Mouse (Mus musculus) liver, postnatal 0 days (tissue): ENCODE measurements at regions not wholly inside any gene's neighbourhood (a gene's known extent, or its start where the extent isn't known, plus 50 kb on each side); places are given as distances from the start of the nearest gene placed in this dataset.

Experiments
- ATAC-seq: fragments of 200-750 bp; cut with Nextera tagmentation; 2 replicates; pipeline ENCODE4 v1.8.0; 2017; ENCODE audit warnings: mild to moderate bottlenecking, moderate library complexity
- DNase-seq: peaks from one replicate; pipeline ENCODE4 v3.0.0-alpha.2; 2016
- H3K27ac ChIP-seq: fragments of 300-500 bp; sonication (generic); 2 replicates; pipeline ENCODE4 v1.5.1; 2014; ENCODE audit warnings: antibody characterized with exemption, moderate library complexity, mild to moderate bottlenecking, low read depth
- H3K27me3 ChIP-seq: fragments of 300-500 bp; sonication (generic); 2 replicates; pipeline ENCODE4 v1.6.1; 2014; ENCODE audit warnings: low read length, control low read depth, mixed read lengths; ENCODE audit not compliant: insufficient read depth
- H3K36me3 ChIP-seq: fragments of 300-500 bp; sonication (generic); replicated peaks from 2 replicates; pipeline ENCODE4 v1.6.1; 2014; ENCODE audit warnings: mild to moderate bottlenecking, control low read depth, low read length, moderate library complexity, mixed read lengths; ENCODE audit not compliant: insufficient read depth
- H3K4me1 ChIP-seq: fragments of 300-500 bp; sonication (generic); 2 replicates; pipeline ENCODE4 v1.6.1; 2014; ENCODE audit warnings: antibody characterized with exemption, mild to moderate bottlenecking, control low read depth; ENCODE audit not compliant: insufficient read depth
- H3K4me2 ChIP-seq: fragments of 300-500 bp; sonication (generic); 2 replicates; pipeline ENCODE4 v1.6.1; 2014; ENCODE audit warnings: low read depth, mild to moderate bottlenecking, low read length, moderate library complexity, mixed read lengths
- H3K4me3 ChIP-seq: fragments of 300-500 bp; sonication (generic); 2 replicates; pipeline ENCODE4 v1.5.1; 2014; ENCODE audit warnings: low read depth, low read length
- H3K9ac ChIP-seq: fragments of 300-500 bp; sonication (generic); replicated peaks from 2 replicates; pipeline ENCODE4 v1.6.1; 2014; ENCODE audit warnings: mild to moderate bottlenecking, moderate library complexity
- H3K9me3 ChIP-seq: fragments of 300-500 bp; sonication (generic); 2 replicates; pipeline ENCODE4 v1.6.1; 2016; ENCODE audit warnings: mild to moderate bottlenecking, control low read depth, low read length, mixed read lengths
- CTCF ChIP-seq: sonication (generic); IDR thresholded peaks from 2 replicates; pipeline ENCODE4 v1.5.1; 2016; ENCODE audit warnings: antibody characterized with exemption, low read depth
- EP300 ChIP-seq: IDR thresholded peaks from 2 replicates; pipeline ENCODE4 v1.6.1; 2016; ENCODE audit warnings: antibody characterized with exemption, low read depth, mild to moderate bottlenecking
- WGBS: fragments of 180-500 bp; shearing (Covaris S2); extraction: QIAGEN DNeasy Blood & Tissue Kit; methylation state at CpG from one replicate; pipeline ENCODE4 v1.1.7; 2014; ENCODE audit not compliant: insufficient replicate concordance; 5-methylcytosine and 5-hydroxymethylcytosine counted together

GRCm38 (mm10) chr5:74867113-74867785 lies 164.5 kb upstream of the Lnx1 start:
- WGBS = 89% methylated on average over 11 of the region's 11 CpGs
- DNase-seq = no peak
- H3K27me3 ChIP-seq = 0 out of 2 replicates have a peak, but pooled peaks cover 3% of the 10 kb centered on the region
- no peaks in the 10 kb centered on the region for H3K9me3 ChIP-seq
- no peak overlapping the region for H3K4me2 ChIP-seq
- ATAC-seq = no peak
- no peak overlapping the region for H3K9ac ChIP-seq
- H3K27ac ChIP-seq = no peak overlapping the region
- no peaks in the 10 kb centered on the region for H3K36me3 ChIP-seq
- no peaks in the 10 kb centered on the region for H3K4me1 ChIP-seq
- no peak overlapping the region for H3K4me3 ChIP-seq
- TF ChIP-seq CTCF (no peak), EP300 (no peak)

GRCm38 (mm10) chr5:74866697-74867096 lies 164.0 kb upstream of the Lnx1 start:
- WGBS = 24% methylated on average over 7 of the region's 7 CpGs
- Histone ChIP-seq H3K4me3 (no peak overlapping the region), H3K36me3 (no peaks in the 10 kb centered on the region), H3K4me1 (no peaks in the 10 kb centered on the region), H3K27me3 (0 out of 2 replicates have a peak, but pooled peaks cover 3% of the 10 kb centered on the region), H3K4me2 (no peak overlapping the region), H3K9ac (no peak overlapping the region), H3K9me3 (no peaks in the 10 kb centered on the region), H3K27ac (no peak overlapping the region)
- no peak for DNase-seq
- TF ChIP-seq CTCF = no peak
- no peak for ATAC-seq

- ATAC-seq (no peak), DNase-seq (no peak)
- 83% methylated on average over 9 of the region's 9 CpGs for WGBS
- no peak overlapping the region for H3K27ac ChIP-seq
- TF ChIP-seq EP300 (no peak), CTCF (no peak)
- 0 out of 2 replicates have a peak, but pooled peaks cover 3% of the 10 kb centered on the region for H3K27me3 ChIP-seq
- H3K9me3 ChIP-seq = no peaks in the 10 kb centered on the region
- no peaks in the 10 kb centered on the region for H3K4me1 ChIP-seq
- H3K4me3 ChIP-seq = no peak overlapping the region
- H3K9ac ChIP-seq = no peak overlapping the region
- H3K36me3 ChIP-seq = no peaks in the 10 kb centered on the region
- no peak overlapping the region for H3K4me2 ChIP-seq
Measured at GRCm38 (mm10) chr5:74865446-74865845, 162.7 kb upstream of the Lnx1 start.

GRCm38 (mm10) chr5:74864540-74865157 lies 161.9 kb upstream of the Lnx1 start:
- TF ChIP-seq EP300 = no peak
- no peak for TF ChIP-seq CTCF
- 72% methylated on average over 6 of the region's 6 CpGs for WGBS

GRCm38 (mm10) chr5:74861297-74861696 lies 158.6 kb upstream of the Lnx1 start:
- TF ChIP-seq CTCF (no peak), EP300 (no peak)
- DNase-seq (no peak), ATAC-seq (no peak)
- Histone ChIP-seq H3K27me3 (no peaks in the 10 kb centered on the region), H3K9ac (no peak overlapping the region), H3K4me2 (no peak overlapping the region), H3K27ac (no peak overlapping the region), H3K4me1 (no peaks in the 10 kb centered on the region), H3K4me3 (no peak overlapping the region), H3K36me3 (no peaks in the 10 kb centered on the region), H3K9me3 (no peaks in the 10 kb centered on the region)
- WGBS = 54% methylated on average over 2 of the region's 2 CpGs

More at GRCm38 (mm10) chr5:74864540-74865157, 161.9 kb upstream of the Lnx1 start:
- Histone ChIP-seq H3K27ac (no peak overlapping the region), H3K9me3 (no peaks in the 10 kb centered on the region), H3K4me2 (no peak overlapping the region), H3K9ac (no peak overlapping the region), H3K4me1 (no peaks in the 10 kb centered on the region), H3K27me3 (0 out of 2 replicates have a peak, but pooled peaks cover 3% of the 10 kb centered on the region), H3K36me3 (no peaks in the 10 kb centered on the region), H3K4me3 (no peak overlapping the region)
- ATAC-seq (no peak), DNase-seq (no peak)

- H3K4me2 ChIP-seq = no peak overlapping the region
- no peaks in the 10 kb centered on the region for H3K9me3 ChIP-seq
- H3K4me3 ChIP-seq = no peak overlapping the region
- H3K36me3 ChIP-seq = no peaks in the 10 kb centered on the region
- TF ChIP-seq CTCF (no peak), EP300 (no peak)
- no peaks in the 10 kb centered on the region for H3K4me1 ChIP-seq
- ATAC-seq = no peak
- H3K9ac ChIP-seq = no peak overlapping the region
- H3K27ac ChIP-seq = no peak overlapping the region
- 52% methylated on average over 5 of the region's 5 CpGs for WGBS
- H3K27me3 ChIP-seq = no peaks in the 10 kb centered on the region
- DNase-seq = no peak
Measured at GRCm38 (mm10) chr5:74857861-74858260, 155.1 kb upstream of the Lnx1 start.
